8 mouse cellular contexts compared by ENCODE assay signal in the genomic region with DNA sequence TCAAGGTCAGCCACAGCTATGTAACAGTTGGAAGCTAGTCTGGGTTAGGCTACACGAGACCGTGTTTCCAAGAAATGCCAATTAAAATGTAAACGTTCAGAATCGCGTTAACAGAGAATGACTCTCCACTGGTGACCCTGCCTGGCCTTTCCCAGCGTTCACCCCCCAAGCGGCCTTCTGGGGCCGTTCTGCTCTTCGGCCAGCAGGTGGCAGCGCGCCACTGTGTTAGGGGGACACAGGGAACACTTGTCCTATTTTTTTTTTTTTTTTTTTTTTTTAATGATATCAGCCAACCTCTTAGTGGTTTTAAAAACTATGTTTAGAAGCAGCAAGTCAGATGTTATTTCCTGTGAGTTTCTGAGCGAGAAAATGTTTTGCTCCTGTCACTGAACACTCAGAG.
DNase-seq lines count a peak whose midpoint lies in the region; ATAC-seq and TF ChIP-seq lines count a peak whose summit lies in the region.

No protein-coding gene starts in this region.

- H3K9me3 ChIP-seq in heart, embryonic 12.5 days (replicated peaks), result no peaks in the 10 kb centered on the region
- H3K9me3 ChIP-seq in kidney, postnatal 0 days (replicated peaks; ENCODE audit: low read length), result no peaks in the 10 kb centered on the region
- no peaks in the 10 kb centered on the region for H3K9me3 ChIP-seq in liver, postnatal 0 days (ENCODE audit: low read length)
- no peaks in the 10 kb centered on the region for H3K9me3 ChIP-seq in neural tube, embryonic 13.5 days

- no peak overlapping the region for H3K27ac ChIP-seq in heart, embryonic 12.5 days (ENCODE audit: poor library complexity, severe bottlenecking)
- H3K27ac ChIP-seq in kidney, postnatal 0 days, result no peak overlapping the region
- no peak overlapping the region for H3K27ac ChIP-seq in liver, postnatal 0 days (ENCODE audit: low read depth)
- no peak overlapping the region for H3K27ac ChIP-seq in neural tube, embryonic 13.5 days (replicated peaks)

- peak; percentile 57 for DNase-seq in CD4-positive helper T cell, adult 2 months (ENCODE audit: low read depth, low spot score)
- peak; percentile 63 to 65 for DNase-seq in adrenal gland, adult 18-20 months (ENCODE audit: low spot score in 2 of 2)
- peak; percentile 64 for DNase-seq in embryo, embryonic 9.5 days (ENCODE audit: extremely low spot score)
- DNase-seq in kidney, postnatal 0 days (ENCODE audit: low spot score), result peak; percentile 78
- peak; percentile 73 for DNase-seq in liver, postnatal 0 days
- peak; percentile 90 for DNase-seq in testis, postnatal 10 days (ENCODE audit: low spot score)

- H3K4me1 ChIP-seq in heart, embryonic 12.5 days (replicated peaks), result peaks cover 24% of the 10 kb centered on the region
- H3K4me1 ChIP-seq in kidney, postnatal 0 days (replicated peaks; ENCODE audit: insufficient read depth, low read length), result no peaks in the 10 kb centered on the region
- peaks cover 12% of the 10 kb centered on the region for H3K4me1 ChIP-seq in liver, postnatal 0 days (ENCODE audit: insufficient read depth)
- H3K4me1 ChIP-seq in neural tube, embryonic 13.5 days (replicated peaks), result peaks cover 12% of the 10 kb centered on the region

- TF ChIP-seq EP300 in liver, postnatal 0 days (IDR thresholded peaks at IDR 0.05; ENCODE audit: low read depth), result no peak

- TF ChIP-seq CTCF in kidney, postnatal 0 days (IDR thresholded peaks at IDR 0.05; ENCODE audit: low read depth), result peak; percentile 79
- TF ChIP-seq CTCF in liver, postnatal 0 days (IDR thresholded peaks at IDR 0.05; ENCODE audit: low read depth), result peak; percentile 79

- ATAC-seq in heart, embryonic 12.5 days (ENCODE audit: insufficient number of reproducible peaks, low FRiP score), result 0 out of 2 replicates have a peak, but pooled peaks have one; percentile 48
- no peak; the same call in 1 of the 2 replicates for ATAC-seq in kidney, postnatal 0 days (replicated peaks; ENCODE audit: low FRiP score, low read depth)
- ATAC-seq in liver, postnatal 0 days, result no peak; the same call in 1 of the 2 replicates
- ATAC-seq in neural tube, embryonic 13.5 days (ENCODE audit: low read depth), result peak; percentile 58; the same call in 1 of the 2 replicates

- 2% methylated on average over 12 of the region's 12 CpGs for WGBS in heart, embryonic 12.5 days
- WGBS in kidney, postnatal 0 days, result 3% methylated on average over 12 of the region's 12 CpGs
- WGBS in liver, postnatal 0 days (ENCODE audit: insufficient replicate concordance), result 3% methylated on average over 12 of the region's 12 CpGs
- 2% methylated on average over 12 of the region's 12 CpGs for WGBS in neural tube, embryonic 13.5 days

- peak overlapping the region; percentile 67; the same call in 1 of the 2 replicates for H3K4me2 ChIP-seq in heart, embryonic 12.5 days
- no peak overlapping the region; the same call in 1 of the 2 replicates for H3K4me2 ChIP-seq in kidney, postnatal 0 days (ENCODE audit: low read length)
- peak overlapping the region; percentile 26; the same call in 1 of the 2 replicates for H3K4me2 ChIP-seq in liver, postnatal 0 days (ENCODE audit: low read depth, low read length)
- no peak overlapping the region for H3K4me2 ChIP-seq in neural tube, embryonic 13.5 days

- no peaks in the 10 kb centered on the region for H3K36me3 ChIP-seq in heart, embryonic 12.5 days
- no peaks in the 10 kb centered on the region for H3K36me3 ChIP-seq in kidney, postnatal 0 days (ENCODE audit: insufficient read depth, low read length)
- H3K36me3 ChIP-seq in liver, postnatal 0 days (replicated peaks; ENCODE audit: insufficient read depth, low read length), result no peaks in the 10 kb centered on the region
- no peaks in the 10 kb centered on the region for H3K36me3 ChIP-seq in neural tube, embryonic 13.5 days

- no peak overlapping the region for H3K4me3 ChIP-seq in heart, embryonic 12.5 days
- H3K4me3 ChIP-seq in kidney, postnatal 0 days (replicated peaks; ENCODE audit: low read depth, low read length), result no peak overlapping the region
- no peak overlapping the region for H3K4me3 ChIP-seq in liver, postnatal 0 days (ENCODE audit: low read depth, low read length)
- H3K4me3 ChIP-seq in neural tube, embryonic 13.5 days, result no peak overlapping the region

- no peak overlapping the region for H3K9ac ChIP-seq in heart, embryonic 12.5 days
- no peak overlapping the region for H3K9ac ChIP-seq in kidney, postnatal 0 days (ENCODE audit: low read depth, low read length)
- no peak overlapping the region for H3K9ac ChIP-seq in liver, postnatal 0 days (replicated peaks)
- no peak overlapping the region for H3K9ac ChIP-seq in neural tube, embryonic 13.5 days

- no peaks in the 10 kb centered on the region for H3K27me3 ChIP-seq in heart, embryonic 12.5 days (replicated peaks)
- no peaks in the 10 kb centered on the region; the same call in 1 of the 2 replicates for H3K27me3 ChIP-seq in kidney, postnatal 0 days (ENCODE audit: insufficient read depth, low read length)
- H3K27me3 ChIP-seq in liver, postnatal 0 days (ENCODE audit: insufficient read depth, low read length), result no peaks in the 10 kb centered on the region; the same call in 1 of the 2 replicates
- H3K27me3 ChIP-seq in neural tube, embryonic 13.5 days, result peaks cover 7% of the 10 kb centered on the region; the same call in 1 of the 2 replicates

Comparison
In these comparisons a context has a peak if more than half of its experiments do, and no peak if none do; other contexts are left out.
1. ATAC-seq: peak in heart, embryonic 12.5 days (single experiment) and neural tube, embryonic 13.5 days (single experiment); none in kidney, postnatal 0 days (single experiment) and liver, postnatal 0 days (single experiment).
2. H3K4me2 ChIP-seq: peak in heart, embryonic 12.5 days (single experiment) and liver, postnatal 0 days (single experiment); none in kidney, postnatal 0 days (single experiment) and neural tube, embryonic 13.5 days (single experiment).
3. Peak in every context shown above with its lines, with median percentiles within 50 percentile points of each other: DNase-seq.